Mouse (Mus musculus): ENCODE measurements around the gene Mad2l2.
"Not testable (repeated sequence)": the region's sequence is repeated elsewhere in the genome, so short reads cannot be mapped to it uniquely, and the experiment has no call there.

- not testable (repeated sequence) for TF ChIP-seq POLR2A (IDR thresholded peaks at IDR 0.05; ENCODE audit: low read depth, low read length); CTCF (IDR thresholded peaks at IDR 0.05; ENCODE audit: extremely low read depth, insufficient read depth, insufficient read length, insufficient replicate concordance)
Measured at GRCm38 (mm10) chr4:148119578-148119977, 10.6 kb upstream of the Mad2l2 start.
